Mouse (Mus musculus) liver, embryonic 11.5 days (tissue): ENCODE data around the gene Mrc2. TPM values are rescaled to one million over a fixed set of nuclear protein-coding genes. Genes with fewer than 3 reads are reported as not detected.

Source experiments
- ATAC-seq: fragments of 200-750 bp; cut with Nextera tagmentation; replicated peaks from 2 replicates; pipeline ENCODE4 v1.8.0; 2017; ENCODE audit warnings: moderate number of reproducible peaks, mild to moderate bottlenecking, moderate TSS enrichment, moderate library complexity; ENCODE audit not compliant: low FRiP score
- DNase-seq: peaks from one replicate; pipeline ENCODE4 v3.0.0-alpha.2; 2017; ENCODE audit warnings: low spot score
- H3K27ac ChIP-seq: fragments of 300-500 bp; sonication (generic); 2 replicates; pipeline ENCODE4 v1.5.1; 2014; ENCODE audit warnings: mild to moderate bottlenecking, low read depth, low read length, control low read depth
- H3K27me3 ChIP-seq: fragments of 300-500 bp; sonication (generic); replicated peaks from 2 replicates; pipeline ENCODE4 v1.6.1; 2014; ENCODE audit warnings: low read length, mixed read lengths; ENCODE audit not compliant: control insufficient read depth, insufficient read depth
- H3K36me3 ChIP-seq: fragments of 300-500 bp; sonication (generic); 2 replicates; pipeline ENCODE4 v1.6.1; 2014; ENCODE audit warnings: mild to moderate bottlenecking, low read length, moderate library complexity, mixed read lengths; ENCODE audit not compliant: control insufficient read depth, insufficient read depth
- H3K4me1 ChIP-seq: fragments of 300-500 bp; sonication (generic); replicated peaks from 2 replicates; pipeline ENCODE4 v1.6.1; 2014; ENCODE audit warnings: low read length, mixed read lengths; ENCODE audit not compliant: control insufficient read depth, insufficient read depth
- H3K4me2 ChIP-seq: fragments of 300-500 bp; sonication (generic); 2 replicates; pipeline ENCODE4 v1.6.1; 2014; ENCODE audit warnings: mild to moderate bottlenecking, control low read depth, moderate library complexity
- H3K4me3 ChIP-seq: fragments of 300-500 bp; sonication (generic); 2 replicates; pipeline ENCODE4 v1.5.1; 2014; ENCODE audit warnings: low read depth, low read length, control low read depth
- H3K9ac ChIP-seq: fragments of 300-500 bp; sonication (generic); 2 replicates; pipeline ENCODE4 v1.6.1; 2014; ENCODE audit warnings: low read depth, low read length, control low read depth
- H3K9me3 ChIP-seq: fragments of 300-500 bp; sonication (generic); 2 replicates; pipeline ENCODE4 v1.6.1; 2016; ENCODE audit warnings: low read length, inconsistent platforms, mixed read lengths; ENCODE audit not compliant: control insufficient read depth
- WGBS: fragments of 180-500 bp; shearing (Covaris S2); extraction: QIAGEN DNeasy Blood & Tissue Kit; methylation state at CpG from one replicate; pipeline ENCODE4 v1.1.7; 2014; 5-methylcytosine and 5-hydroxymethylcytosine counted together
- polyA plus RNA-seq: library from polyadenylated mRNA; unstranded; fragments of >200 nt; fragmentation: Nextera tagmentation; extraction: Ambion mirVana; gene quantifications from 2 replicates; pipeline ENCODE4 v1.2.1, GENCODE M21; 2014

Gene Mrc2
- polyA plus RNA-seq, 1 experiment from 2014 or later: 4.8 TPM

GRCm38 (mm10) chr11:105291681-105292123 is 741 bp upstream of the Mrc2 start:
- Histone ChIP-seq H3K4me1 (peaks cover 10% of the 10 kb centered on the region), H3K27me3 (peaks cover 42% of the 10 kb centered on the region), H3K9me3 (no peaks in the 10 kb centered on the region), H3K4me2 (peak overlapping the region; percentile 70), H3K9ac (no peak overlapping the region), H3K4me3 (peak overlapping the region; percentile 56), H3K27ac (peak overlapping the region; percentile 71; the same call in 1 of the 2 replicates), H3K36me3 (no peaks in the 10 kb centered on the region)
- ATAC-seq: no peak
- peak; percentile 53 for DNase-seq
- WGBS: 14% methylated on average over 10 of the region's 10 CpGs

- H3K9me3 ChIP-seq: no peaks in the 10 kb centered on the region
- ATAC-seq (no peak), DNase-seq (peak; percentile 68)
- peak overlapping the region; percentile 70 for H3K4me2 ChIP-seq
- peaks cover 3% of the 10 kb centered on the region; the same call in 1 of the 2 replicates for H3K36me3 ChIP-seq
- H3K27me3 ChIP-seq: peaks cover 42% of the 10 kb centered on the region
- H3K27ac ChIP-seq: no peak overlapping the region
- peak overlapping the region; percentile 56; the same call in 1 of the 2 replicates for H3K9ac ChIP-seq
- peak overlapping the region; percentile 56 for H3K4me3 ChIP-seq
- H3K4me1 ChIP-seq: peaks cover 10% of the 10 kb centered on the region
- WGBS: 3% methylated on average over 24 of the region's 26 CpGs
Measured at GRCm38 (mm10) chr11:105293101-105293581, 698 bp downstream of the Mrc2 start.

GRCm38 (mm10) chr11:105293901-105294494 is 1.6 kb downstream of the Mrc2 start:
- no peak for DNase-seq
- Histone ChIP-seq H3K9ac (no peak overlapping the region), H3K27me3 (peaks cover 42% of the 10 kb centered on the region)

GRCm38 (mm10) chr11:105296084-105296483 is 3.6 kb downstream of the Mrc2 start:
- no peak for DNase-seq
- no peak for ATAC-seq
- no peak overlapping the region for H3K9ac ChIP-seq
- 76% methylated on average over 10 of the region's 10 CpGs for WGBS
- H3K4me3 ChIP-seq: no peak overlapping the region
- no peak overlapping the region for H3K4me2 ChIP-seq
- H3K27ac ChIP-seq: no peak overlapping the region
- peaks cover 38% of the 10 kb centered on the region for H3K27me3 ChIP-seq
- peaks cover 3% of the 10 kb centered on the region; the same call in 1 of the 2 replicates for H3K36me3 ChIP-seq
- H3K9me3 ChIP-seq: no peaks in the 10 kb centered on the region
- H3K4me1 ChIP-seq: peaks cover 10% of the 10 kb centered on the region

More at GRCm38 (mm10) chr11:105293901-105294494, 1.6 kb downstream of the Mrc2 start:
- ATAC-seq: no peak
- 15% methylated on average over 9 of the region's 9 CpGs for WGBS
- Histone ChIP-seq H3K4me3 (peak overlapping the region; percentile 56), H3K27ac (no peak overlapping the region), H3K4me2 (peak overlapping the region; percentile 70), H3K36me3 (peaks cover 3% of the 10 kb centered on the region; the same call in 1 of the 2 replicates), H3K9me3 (no peaks in the 10 kb centered on the region), H3K4me1 (peaks cover 10% of the 10 kb centered on the region)

- H3K27me3 ChIP-seq: no peaks in the 10 kb centered on the region
- H3K4me1 ChIP-seq: peaks cover 19% of the 10 kb centered on the region
- no peak overlapping the region for H3K9ac ChIP-seq
- H3K4me3 ChIP-seq: no peak overlapping the region
- ATAC-seq (no peak), DNase-seq (no peak)
- H3K9me3 ChIP-seq: no peaks in the 10 kb centered on the region
- no peak overlapping the region for H3K4me2 ChIP-seq
- H3K36me3 ChIP-seq: 0 out of 2 replicates have a peak, but pooled peaks cover 2% of the 10 kb centered on the region
- H3K27ac ChIP-seq: no peak overlapping the region
- 92% methylated on average over 7 of the region's 7 CpGs for WGBS
Measured at GRCm38 (mm10) chr11:105310197-105310596, 17.8 kb downstream of the Mrc2 start.

- no peak overlapping the region for H3K4me3 ChIP-seq
- H3K9ac ChIP-seq: no peak overlapping the region
- DNase-seq: no peak
- H3K27ac ChIP-seq: no peak overlapping the region
- no peaks in the 10 kb centered on the region for H3K9me3 ChIP-seq
- H3K36me3 ChIP-seq: no peaks in the 10 kb centered on the region
- peak overlapping the region; percentile 21 for H3K4me2 ChIP-seq
- peaks cover 19% of the 10 kb centered on the region for H3K4me1 ChIP-seq
- no peak for ATAC-seq
- H3K27me3 ChIP-seq: no peaks in the 10 kb centered on the region
- 50% methylated on average over 24 of the region's 24 CpGs for whole genome bisulfite sequencing
Measured at GRCm38 (mm10) chr11:105311291-105311975, 19.0 kb downstream of the Mrc2 start.

GRCm38 (mm10) chr11:105312311-105312942 is 20.0 kb downstream of the Mrc2 start:
- Histone ChIP-seq H3K9me3 (no peaks in the 10 kb centered on the region), H3K9ac (no peak overlapping the region), H3K4me1 (peaks cover 19% of the 10 kb centered on the region), H3K4me3 (no peak overlapping the region), H3K27ac (no peak overlapping the region), H3K4me2 (no peak overlapping the region), H3K36me3 (no peaks in the 10 kb centered on the region), H3K27me3 (no peaks in the 10 kb centered on the region)
- ATAC-seq (no peak), DNase-seq (no peak)
- WGBS: 63% methylated on average over 12 of the region's 12 CpGs

- no peak for DNase-seq
Measured at GRCm38 (mm10) chr11:105312972-105313632, 20.7 kb downstream of the Mrc2 start.

More at GRCm38 (mm10) chr11:105312972-105313632, 20.7 kb downstream of the Mrc2 start:
- no peak; the same call in 1 of the 2 replicates for ATAC-seq
- H3K9ac ChIP-seq: no peak overlapping the region
- no peaks in the 10 kb centered on the region for H3K9me3 ChIP-seq
- no peaks in the 10 kb centered on the region for H3K36me3 ChIP-seq
- WGBS: 37% methylated on average over 10 of the region's 10 CpGs
- H3K27ac ChIP-seq: no peak overlapping the region
- no peak overlapping the region for H3K4me2 ChIP-seq
- H3K4me1 ChIP-seq: peaks cover 19% of the 10 kb centered on the region
- no peaks in the 10 kb centered on the region for H3K27me3 ChIP-seq
- H3K4me3 ChIP-seq: no peak overlapping the region
